Mouse (Mus musculus): ENCODE results near the gene Mis18a. TPM values are rescaled to one million over a fixed set of nuclear protein-coding genes. Genes with fewer than 3 reads are reported as not detected.
A peak's percentile ranks its signal among the peaks of the same experiment; 100 is the strongest.

The Mis18a gene
- polyA plus RNA-seq, 1 experiment from 2014 or later, result 56.5 TPM

DNA sequence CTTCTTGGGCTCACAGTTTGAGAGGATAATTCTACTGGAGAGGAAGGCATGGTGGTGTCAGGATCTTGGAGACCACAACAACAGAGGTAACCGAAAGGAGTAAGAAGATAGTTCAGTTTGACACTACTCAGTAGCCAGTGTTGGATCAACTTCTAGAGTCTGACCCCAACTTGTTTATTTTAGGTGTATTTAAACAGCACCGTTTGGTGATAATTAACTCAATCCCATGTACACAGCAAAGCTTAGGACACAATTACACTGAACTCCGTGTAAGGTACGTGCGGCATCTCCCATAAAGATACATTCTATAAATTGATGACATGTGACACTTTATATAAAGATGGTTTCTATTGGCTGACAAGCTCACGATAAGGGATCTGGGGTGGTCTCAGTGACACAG lies 52.6 kb downstream of the Mis18a start:
- Histone ChIP-seq H3K27ac (ENCODE audit: low read depth, low read length) (no peak overlapping the region), H3K9me3 (replicated peaks; ENCODE audit: control insufficient read depth, low read length) (no peaks in the 10 kb centered on the region), H3K4me1 (ENCODE audit: control insufficient read depth, insufficient read depth, low read length) (no peaks in the 10 kb centered on the region), H3K36me3 (ENCODE audit: control insufficient read depth, insufficient read depth, low read length) (no peaks in the 10 kb centered on the region), H3K4me2 (ENCODE audit: low read length) (no peak overlapping the region), H3K4me3 (ENCODE audit: low read depth, low read length) (no peak overlapping the region), H3K27me3 (replicated peaks; ENCODE audit: control insufficient read depth, insufficient read depth, low read length) (no peaks in the 10 kb centered on the region), H3K9ac (ENCODE audit: low read length) (no peak overlapping the region)
- 95% methylated on average over 6 of the region's 6 CpGs for WGBS
- no peak for DNase-seq (ENCODE audit: low spot score)
- no peak for ATAC-seq

DNA sequence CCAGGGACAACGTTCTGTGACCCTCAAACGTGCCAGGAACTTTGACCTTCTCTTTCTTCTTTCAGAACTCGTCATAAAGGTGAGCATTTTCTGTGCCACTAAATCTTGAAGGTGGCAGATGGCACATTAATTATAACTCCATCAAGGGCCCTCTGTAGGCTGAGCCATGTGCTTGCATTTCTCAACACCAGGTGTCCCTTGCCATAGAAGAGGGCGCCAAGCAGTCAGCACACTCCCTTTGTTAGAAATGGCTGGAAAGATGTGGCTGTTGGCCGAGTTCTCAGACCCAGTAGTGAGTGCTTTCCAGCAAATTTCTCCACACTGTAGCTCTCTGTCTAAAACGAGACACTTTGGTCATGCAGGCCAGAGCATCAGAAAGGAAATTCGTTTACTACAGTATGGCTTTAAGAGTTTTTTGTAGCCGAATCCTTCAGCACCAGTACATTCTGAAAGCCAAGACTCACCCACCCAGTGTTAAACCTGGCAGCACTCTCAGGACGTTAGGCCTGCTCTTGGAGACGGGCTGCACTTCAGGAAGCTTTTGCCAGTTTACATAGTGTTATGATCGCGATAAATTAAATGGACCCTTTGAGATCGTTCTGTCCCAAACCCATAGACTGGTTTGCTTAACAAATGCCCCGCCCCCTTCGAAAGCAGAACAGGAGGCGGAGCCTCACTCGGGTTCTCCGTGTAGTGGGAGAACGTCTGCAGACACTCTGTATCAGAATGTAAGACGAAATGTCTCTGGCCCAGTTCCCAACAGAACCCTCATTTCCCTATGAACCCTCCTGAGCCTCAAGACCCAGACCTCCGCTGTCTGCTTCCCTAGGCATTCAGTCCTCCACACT lies 53.5 kb downstream of the Mis18a start:
- no peak overlapping the region for H3K4me3 ChIP-seq (ENCODE audit: low read depth, low read length)
- ATAC-seq (no peak), DNase-seq (ENCODE audit: low spot score) (peak; percentile 20)
- no peak overlapping the region for H3K9ac ChIP-seq (ENCODE audit: low read length)
- H3K4me2 ChIP-seq (ENCODE audit: low read length), result no peak overlapping the region
- H3K27me3 ChIP-seq (replicated peaks; ENCODE audit: control insufficient read depth, insufficient read depth, low read length), result no peaks in the 10 kb centered on the region
- H3K4me1 ChIP-seq (ENCODE audit: control insufficient read depth, insufficient read depth, low read length), result no peaks in the 10 kb centered on the region
- H3K27ac ChIP-seq (ENCODE audit: low read depth, low read length), result no peak overlapping the region; the same call in 1 of the 2 replicates
- no peaks in the 10 kb centered on the region for H3K36me3 ChIP-seq (ENCODE audit: control insufficient read depth, insufficient read depth, low read length)
- H3K9me3 ChIP-seq (replicated peaks; ENCODE audit: control insufficient read depth, low read length), result no peaks in the 10 kb centered on the region
- 83% methylated on average over 21 of the region's 21 CpGs for WGBS

Other genes with a start within 250 kb of the Mis18a start
- gene Mrap, start 10.8 kb upstream of the Mis18a start, polyA plus RNA-seq (2014; fragmentation: Nextera tagmentation; extraction: Ambion mirVana), result 0.23 TPM in 1 of 2 replicates, not detected in the other
- 7.0 and 9.7 TPM in 2 replicates for gene Urb1, start 83.0 kb upstream of the Mis18a start, polyA plus RNA-seq (2014; fragmentation: Nextera tagmentation; extraction: Ambion mirVana)
- 6.1 and 6.4 TPM in 2 replicates for gene Eva1c, start 99.3 kb upstream of the Mis18a start, polyA plus RNA-seq (2014; fragmentation: Nextera tagmentation; extraction: Ambion mirVana)
- 49.0 and 60.0 TPM in 2 replicates for gene Cfap298, start 207.7 kb upstream of the Mis18a start, polyA plus RNA-seq (2014; fragmentation: Nextera tagmentation; extraction: Ambion mirVana)